Mouse (Mus musculus) brain, adult 2 months (tissue): ENCODE results near the gene Pkd1l3.

Experiments
- DNase-seq: peaks from one replicate; pipeline ENCODE4 v3.0.0; 2011; ENCODE audit warnings: low read depth, low spot score

The Pkd1l3 gene

GRCm38 (mm10) chr8:109697754-109698153, 83.4 kb downstream of the Pkd1l3 start:
- no peak for DNase-seq

GRCm38 (mm10) chr8:109698477-109698876, 84.2 kb downstream of the Pkd1l3 start:
- DNase-seq: no peak

- DNase-seq: no peak
Measured at GRCm38 (mm10) chr8:109704565-109705319, 90.4 kb downstream of the Pkd1l3 start.

- peak; percentile 96 for DNase-seq
Measured at GRCm38 (mm10) chr8:109705320-109706075, 91.2 kb downstream of the Pkd1l3 start, which contains the start of gene Zfp821. Gene Zfp821 (plus strand): TSS chr8:109705546.

- DNase-seq: peak; percentile 32
Measured at GRCm38 (mm10) chr8:109706076-109706873, 92.0 kb downstream of the Pkd1l3 start.

GRCm38 (mm10) chr8:109706874-109707237, 92.5 kb downstream of the Pkd1l3 start:
- DNase-seq: peak; percentile 87

- DNase-seq: no peak
Measured at GRCm38 (mm10) chr8:109707921-109708320, 93.6 kb downstream of the Pkd1l3 start.

- peak; percentile 62 for DNase-seq
Measured at GRCm38 (mm10) chr8:109712521-109712920, 98.2 kb downstream of the Pkd1l3 start.

GRCm38 (mm10) chr8:109714961-109715360, 100.6 kb downstream of the Pkd1l3 start:
- no peak for DNase-seq
